Mouse (Mus musculus): ENCODE data around the gene Plekho1.

DNA sequence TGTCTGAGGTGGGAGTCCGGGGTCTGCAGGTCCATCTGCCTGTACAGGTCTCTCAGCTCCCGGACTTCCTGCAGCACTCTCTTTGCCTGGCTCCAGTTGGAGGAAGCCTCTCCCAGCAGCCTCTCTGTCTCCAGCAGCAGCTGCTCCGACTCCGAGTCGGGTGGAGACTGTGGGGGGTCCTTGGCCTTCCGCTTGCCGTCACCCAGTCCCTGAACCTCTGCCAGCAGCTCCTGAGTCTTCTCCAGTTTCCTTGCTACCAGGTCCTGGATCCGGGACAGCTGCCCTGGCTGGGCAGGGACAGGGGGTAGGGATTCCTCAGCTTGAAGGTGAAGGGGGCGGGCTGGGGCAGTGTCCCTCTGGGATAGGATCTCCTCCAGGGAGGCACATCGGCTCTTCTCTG is 6.8 kb downstream of the Plekho1 start:
- no peak for TF ChIP-seq POLR2A (IDR thresholded peaks at IDR 0.05; ENCODE audit: borderline replicate concordance, extremely low read depth, low read depth, low read length)
- TF ChIP-seq CTCF (IDR thresholded peaks at IDR 0.05; ENCODE audit: insufficient read depth, low read length) = no peak

All from lung, adult 2 months (tissue).